Mouse (Mus musculus): ENCODE data around the gene Hk1.
A peak's percentile ranks its signal among the peaks of the same experiment; 100 is the strongest.

Gene Hk1

DNA sequence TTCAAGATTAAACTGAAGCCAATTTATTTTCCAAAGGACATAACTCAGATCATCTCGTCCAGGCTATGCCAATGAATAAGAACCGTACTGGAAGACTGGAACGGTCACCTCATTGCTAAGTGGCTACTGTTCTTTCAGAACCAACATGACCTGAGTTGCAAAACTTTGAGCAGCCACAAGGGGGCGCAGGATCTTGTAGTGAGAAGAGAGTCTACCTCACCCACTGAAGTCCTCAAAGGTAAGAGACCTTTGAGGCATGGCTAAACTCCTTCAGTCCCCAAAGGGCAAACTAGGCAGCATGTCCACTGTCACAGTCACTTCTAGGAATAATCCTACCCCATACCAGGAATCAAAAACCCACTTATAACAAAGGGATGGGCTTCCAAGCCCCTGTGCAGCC lies 104.5 kb downstream of the Hk1 start:
- peak; percentile 61 to 76 for DNase-seq (ENCODE audit: low spot score in 2 of 2)

DNA sequence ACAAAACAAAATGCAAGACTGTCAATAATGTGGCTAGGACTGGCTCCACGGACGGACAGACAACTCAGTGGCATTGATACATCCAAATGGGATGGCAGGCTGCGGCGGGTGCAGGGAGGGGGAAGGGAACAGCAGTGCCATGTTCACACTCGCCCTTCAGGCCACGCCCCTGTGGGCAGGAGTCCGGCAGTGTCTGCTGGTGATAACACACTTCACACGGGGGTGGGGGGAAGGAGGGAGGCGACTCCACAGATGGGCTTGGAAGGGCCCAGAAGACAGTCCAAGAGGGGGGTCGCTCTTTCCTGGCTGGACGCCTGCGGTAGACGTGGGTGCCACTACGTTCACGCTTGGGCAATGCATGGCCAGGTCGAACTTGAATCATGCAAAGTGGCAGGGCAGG lies 110.4 kb downstream of the Hk1 start:
- no peak for DNase-seq (ENCODE audit: low spot score in 2 of 2)

DNA sequence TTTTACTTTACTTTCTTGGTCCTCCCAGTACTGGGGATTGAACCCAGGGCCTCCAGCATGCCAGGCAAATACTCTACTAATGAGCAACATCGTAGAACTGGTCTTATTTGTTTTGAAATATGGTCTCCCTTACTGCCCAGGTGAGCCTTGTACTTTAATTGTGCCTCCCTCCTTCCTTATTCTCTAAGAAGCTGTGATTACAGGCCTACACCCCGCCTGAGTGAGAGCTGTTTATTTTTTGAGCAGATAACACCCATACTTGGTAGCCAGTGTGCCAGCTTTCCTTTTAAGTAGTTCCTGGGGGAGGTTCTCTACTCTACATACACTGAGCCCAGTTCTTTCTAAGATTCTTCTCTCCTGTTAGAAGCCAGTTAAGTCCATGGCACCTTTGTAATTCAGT lies 115.4 kb downstream of the Hk1 start:
- DNase-seq (ENCODE audit: low spot score in 2 of 2): no peak

DNA sequence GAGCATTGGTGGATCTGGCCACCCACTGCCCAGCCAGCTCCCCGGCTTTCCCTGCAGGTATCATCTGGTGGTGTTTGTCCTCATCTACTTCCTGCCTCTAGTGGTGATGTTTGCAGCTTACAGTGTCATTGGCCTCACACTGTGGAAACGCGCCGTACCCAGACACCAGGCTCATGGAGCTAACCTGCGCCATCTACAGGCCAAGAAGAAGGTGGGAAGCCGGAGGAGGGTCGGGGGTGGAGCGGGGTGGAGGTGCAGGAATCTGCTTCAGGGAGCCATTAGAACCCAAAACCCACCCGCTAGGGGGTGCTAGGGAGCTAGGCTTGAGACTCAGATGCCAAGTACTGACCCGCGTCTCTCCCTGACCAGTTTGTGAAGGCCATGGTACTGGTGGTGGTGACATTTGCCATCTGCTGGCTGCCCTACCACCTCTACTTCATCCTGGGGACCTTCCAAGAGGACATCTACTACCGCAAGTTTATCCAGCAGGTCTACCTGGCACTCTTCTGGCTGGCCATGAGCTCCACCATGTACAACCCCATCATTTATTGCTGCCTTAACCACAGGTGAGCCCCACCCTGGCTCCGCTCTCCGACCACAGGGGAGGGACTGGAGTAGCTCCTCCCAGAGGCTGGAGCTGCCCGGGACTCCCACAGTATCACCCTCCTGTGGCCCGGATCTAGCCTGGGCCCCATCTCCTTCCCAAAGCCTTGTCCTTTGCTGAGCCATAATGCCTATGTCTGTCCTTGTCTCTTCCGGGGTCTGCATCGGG lies 118.4 kb downstream of the Hk1 start:
- no peak for DNase-seq (ENCODE audit: low spot score in 2 of 2)

DNA sequence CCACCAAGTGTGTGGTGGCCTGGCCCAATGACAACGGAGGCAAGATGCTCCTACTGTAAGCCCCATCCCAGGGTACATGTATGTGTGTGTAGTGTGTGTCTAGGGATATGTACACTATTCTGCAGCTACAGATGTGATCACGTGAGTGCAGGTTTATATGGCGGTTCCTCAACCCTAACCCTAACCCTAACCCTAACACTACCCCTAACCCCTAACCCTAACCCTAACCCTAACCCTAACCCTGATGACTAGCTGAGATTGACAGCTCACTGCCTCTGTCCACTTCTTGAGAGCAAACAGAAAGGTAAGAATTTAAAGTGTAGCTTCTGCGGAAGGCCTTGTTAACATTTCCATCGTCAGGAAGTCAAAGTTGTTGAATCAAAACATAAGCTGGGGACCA lies 121.4 kb downstream of the Hk1 start:
- DNase-seq (ENCODE audit: low spot score in 2 of 2): no peak

DNA sequence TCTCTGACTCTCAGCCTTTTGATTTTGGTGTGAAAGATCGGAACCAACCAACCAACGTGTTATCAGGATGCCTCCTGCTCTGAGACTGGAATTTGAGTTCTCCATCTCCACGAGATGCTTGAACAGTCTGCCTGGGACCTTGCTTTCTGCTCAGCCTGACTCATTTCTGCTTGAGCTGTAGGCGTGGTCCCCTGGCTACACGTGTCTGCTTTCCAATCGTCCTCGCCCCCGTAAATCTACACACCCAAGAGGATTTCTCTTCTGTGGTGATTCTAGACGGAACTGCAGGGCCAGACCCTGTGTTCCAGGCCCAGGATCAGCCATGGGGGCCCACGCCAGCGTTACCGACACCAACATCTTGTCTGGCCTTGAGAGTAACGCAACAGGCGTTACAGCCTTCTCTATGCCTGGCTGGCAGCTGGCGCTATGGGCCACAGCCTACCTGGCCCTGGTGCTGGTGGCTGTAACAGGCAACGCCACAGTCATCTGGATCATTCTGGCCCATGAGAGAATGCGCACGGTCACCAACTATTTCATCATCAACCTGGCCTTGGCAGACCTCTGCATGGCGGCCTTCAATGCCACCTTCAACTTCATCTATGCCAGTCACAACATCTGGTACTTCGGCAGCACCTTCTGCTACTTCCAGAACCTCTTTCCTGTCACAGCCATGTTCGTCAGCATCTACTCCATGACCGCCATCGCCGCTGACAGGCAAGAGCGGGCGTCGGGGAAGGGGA lies 127.0 kb downstream of the Hk1 start:
- DNase-seq (ENCODE audit: low spot score in 2 of 2): no peak

DNA sequence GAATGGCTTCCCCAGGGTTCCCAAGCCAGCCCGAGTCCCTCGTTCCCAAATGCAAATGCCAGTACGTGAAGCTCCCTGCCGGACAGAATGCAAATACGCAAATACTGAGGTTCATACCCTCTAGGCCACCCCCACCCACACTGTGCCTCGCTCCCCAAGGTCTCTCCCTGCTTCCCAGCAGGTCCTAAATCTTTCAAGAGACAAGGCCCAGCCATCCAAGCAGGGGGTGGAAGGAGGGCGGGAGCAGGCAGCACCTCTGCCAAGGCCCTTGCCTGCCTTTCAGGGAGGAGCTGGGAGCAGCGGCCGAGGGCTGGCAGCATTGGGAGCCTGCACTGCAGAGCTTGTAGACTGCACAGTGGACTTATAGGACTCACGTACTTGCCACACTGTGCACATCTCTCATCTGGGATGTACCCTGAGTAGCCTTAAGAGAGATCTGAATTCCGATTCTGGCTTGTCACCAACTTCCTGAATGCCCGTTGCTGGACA lies 127.7 kb downstream of the Hk1 start, which contains the start of gene Tacr2:
TSS of gene Tacr2 (plus strand) at position 439 of the 489 bp plus-strand sequence.
- DNase-seq (ENCODE audit: low spot score in 2 of 2): no peak

DNA sequence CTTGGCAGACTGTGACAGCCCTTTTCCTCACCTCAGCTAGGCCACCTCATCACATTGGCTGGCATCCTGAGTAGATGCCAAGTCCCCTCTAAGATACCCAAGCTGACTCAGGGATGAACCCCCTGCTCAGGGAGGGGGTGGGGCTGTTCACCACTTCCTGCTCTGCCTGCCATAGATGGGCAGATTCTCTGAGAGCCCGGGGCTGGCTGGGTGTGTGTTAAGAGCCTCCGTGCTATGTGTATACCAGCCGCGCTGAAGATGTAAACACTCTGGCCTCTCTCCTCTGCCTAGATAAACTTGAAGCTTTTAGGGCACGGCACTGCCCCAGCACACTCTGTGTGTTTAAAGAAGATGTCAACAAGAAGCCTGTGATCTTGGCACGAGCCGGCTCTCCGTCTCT lies 131.9 kb downstream of the Hk1 start:
- DNase-seq (ENCODE audit: low spot score in 2 of 2): no peak

DNA sequence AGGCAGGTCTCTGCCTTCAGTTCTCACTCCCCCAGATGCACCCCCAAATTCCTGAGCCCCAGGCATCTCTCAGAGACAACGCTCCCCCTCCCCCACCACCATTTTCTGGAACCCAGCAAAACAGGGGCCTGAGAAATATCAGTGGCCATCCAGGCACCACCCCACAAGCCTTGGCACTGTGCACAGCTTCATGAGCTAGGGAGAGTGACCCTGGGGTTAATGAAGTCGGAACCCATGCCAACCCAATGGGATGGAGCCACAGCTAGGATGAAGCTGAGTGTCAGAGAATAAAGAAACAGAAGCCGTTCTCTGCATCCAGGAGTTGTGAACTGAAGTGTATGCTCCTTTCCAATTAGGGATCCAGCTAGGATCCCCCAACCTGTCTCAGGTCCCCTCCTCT lies 132.6 kb downstream of the Hk1 start:
- no peak for DNase-seq (ENCODE audit: low spot score in 2 of 2)

DNA sequence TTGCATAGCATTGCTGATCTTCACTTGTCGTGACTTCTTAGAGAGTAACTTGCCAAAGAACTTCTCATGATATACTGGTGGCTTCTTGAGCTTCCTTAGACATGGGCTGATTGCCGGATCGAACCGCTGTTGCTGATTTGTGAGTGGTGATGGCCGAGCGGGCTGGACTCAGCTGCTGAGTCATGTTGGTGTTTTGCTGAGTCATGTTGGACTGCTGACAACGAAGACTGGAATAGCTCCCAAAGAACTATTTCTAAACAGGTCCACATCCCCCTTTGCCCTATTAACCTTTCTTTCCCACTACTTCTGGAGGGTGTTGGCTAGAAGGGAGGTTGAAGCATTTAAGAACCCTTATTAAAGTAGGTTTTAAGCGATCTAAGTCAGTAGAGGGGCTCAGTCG lies 135.6 kb downstream of the Hk1 start:
- DNase-seq (ENCODE audit: low spot score in 2 of 2): no peak

DNA sequence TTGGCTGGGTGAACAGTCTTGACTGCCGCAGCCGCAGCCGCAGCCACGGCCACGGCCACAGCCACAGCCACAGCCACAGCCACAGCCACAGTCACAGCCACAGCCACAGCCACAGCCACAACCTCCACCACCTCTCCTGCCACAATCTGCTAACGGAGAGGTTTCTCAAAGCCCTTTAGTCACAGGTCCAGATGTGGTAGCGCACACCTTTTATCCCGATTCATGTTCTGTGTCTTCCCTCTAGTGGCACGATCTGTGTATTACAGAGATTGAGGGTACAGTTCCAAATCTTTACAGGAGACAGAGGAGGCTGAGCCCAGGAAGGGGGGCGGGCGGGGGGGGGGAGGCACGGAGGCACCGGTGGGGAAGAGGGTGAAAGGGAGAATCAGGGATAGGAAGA lies 136.8 kb downstream of the Hk1 start:
- no peak for DNase-seq (ENCODE audit: low spot score in 2 of 2)

DNA sequence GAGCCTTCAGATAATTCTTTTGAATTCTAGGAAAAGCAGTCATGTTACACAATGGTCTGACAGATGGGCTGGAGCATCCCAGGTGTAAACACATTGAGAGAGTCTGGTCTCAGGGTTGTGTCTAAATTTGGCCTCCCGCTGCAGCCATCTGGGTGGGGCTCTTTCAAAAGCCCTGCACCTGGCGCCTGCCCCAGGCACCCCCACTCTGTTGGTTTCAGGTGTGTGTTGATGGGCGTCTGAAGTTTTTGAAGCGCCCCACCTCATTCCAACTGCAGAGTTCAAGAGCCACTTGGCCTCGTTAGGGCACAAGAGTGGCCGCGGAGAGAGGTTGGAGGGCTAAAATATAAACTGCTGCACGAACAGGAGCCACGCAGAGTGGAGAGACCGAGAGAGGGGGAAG lies 137.3 kb downstream of the Hk1 start:
- DNase-seq (ENCODE audit: low spot score in 2 of 2): no peak

DNA sequence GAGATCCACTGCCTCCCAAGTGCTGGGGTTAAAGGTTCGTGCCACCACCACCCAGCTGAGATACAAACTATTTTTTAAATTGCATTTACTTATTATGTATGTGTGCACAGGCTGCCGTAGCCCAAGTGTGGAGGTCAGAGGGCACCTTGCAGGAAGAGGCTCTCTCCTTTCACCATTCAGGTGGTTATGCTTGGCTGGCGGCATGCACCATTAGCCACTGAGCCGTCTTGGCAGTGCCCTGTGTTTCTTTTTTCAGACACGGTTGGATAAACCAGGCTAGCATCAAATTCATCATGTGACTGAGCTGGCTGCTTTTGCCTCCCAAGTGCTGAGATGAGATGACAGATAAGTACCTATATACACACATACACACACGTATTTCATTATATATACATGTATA lies 140.4 kb downstream of the Hk1 start:
- no peak for DNase-seq (ENCODE audit: low spot score in 2 of 2)

DNA sequence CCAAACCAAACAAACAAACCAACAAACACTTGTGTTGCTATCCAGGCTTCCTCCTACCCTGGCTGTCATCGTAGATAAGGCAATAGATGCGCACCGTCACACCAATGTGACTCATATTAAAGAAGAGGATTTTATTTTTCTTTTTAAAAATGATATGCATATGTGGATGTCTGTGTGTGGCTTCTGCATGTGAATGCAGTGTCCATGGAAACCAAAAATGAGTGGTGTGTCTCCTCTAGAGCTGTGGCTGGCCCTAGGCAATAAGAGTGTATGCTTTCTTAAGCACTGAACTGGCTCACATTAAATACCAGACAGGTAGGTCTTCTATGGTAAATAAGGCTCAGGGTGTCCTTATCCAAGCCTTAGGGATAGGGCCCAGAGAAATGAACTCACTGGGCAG lies 141.0 kb downstream of the Hk1 start:
- DNase-seq (ENCODE audit: low spot score in 2 of 2): no peak

DNA sequence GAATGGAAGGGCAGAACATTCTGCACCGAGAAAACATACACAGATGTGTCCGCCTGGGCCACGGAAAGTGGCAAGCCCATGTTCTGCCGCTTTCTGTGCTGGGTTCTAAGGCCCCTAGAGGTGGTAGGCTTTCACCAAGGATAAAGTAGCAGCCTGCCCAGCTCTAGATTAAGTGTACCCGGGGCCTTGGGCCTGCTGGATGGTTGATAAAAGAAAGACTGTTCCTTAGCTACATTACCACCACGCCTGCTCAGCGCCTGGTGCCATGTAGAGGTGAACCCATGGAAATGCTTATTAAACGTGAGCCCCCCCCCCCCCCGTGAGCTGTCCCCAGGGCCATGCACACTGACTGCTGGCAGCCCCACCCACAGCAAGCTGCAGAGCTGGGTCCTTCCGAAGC lies 142.5 kb downstream of the Hk1 start:
- DNase-seq (ENCODE audit: low spot score in 2 of 2): no peak

DNA sequence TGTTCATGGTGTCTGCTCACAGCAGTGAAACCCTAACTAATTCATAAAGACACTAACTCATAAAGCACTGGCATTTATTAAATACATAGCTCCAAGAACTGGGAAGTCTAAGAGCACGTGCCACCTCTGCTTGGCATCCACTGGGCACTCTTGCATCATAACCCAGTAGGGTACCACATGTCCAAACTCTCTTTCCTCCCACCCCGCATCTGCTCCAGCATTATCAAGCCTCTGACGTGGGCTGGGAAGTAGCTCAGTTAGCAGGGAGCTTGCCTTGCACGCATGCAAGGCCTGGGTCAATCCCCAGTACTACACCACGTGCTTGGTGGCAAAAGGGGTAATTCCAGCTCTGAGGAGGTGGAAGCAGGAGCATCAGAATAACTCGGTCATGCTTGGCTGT lies 143.5 kb downstream of the Hk1 start:
- DNase-seq (ENCODE audit: low spot score in 2 of 2): no peak

DNA sequence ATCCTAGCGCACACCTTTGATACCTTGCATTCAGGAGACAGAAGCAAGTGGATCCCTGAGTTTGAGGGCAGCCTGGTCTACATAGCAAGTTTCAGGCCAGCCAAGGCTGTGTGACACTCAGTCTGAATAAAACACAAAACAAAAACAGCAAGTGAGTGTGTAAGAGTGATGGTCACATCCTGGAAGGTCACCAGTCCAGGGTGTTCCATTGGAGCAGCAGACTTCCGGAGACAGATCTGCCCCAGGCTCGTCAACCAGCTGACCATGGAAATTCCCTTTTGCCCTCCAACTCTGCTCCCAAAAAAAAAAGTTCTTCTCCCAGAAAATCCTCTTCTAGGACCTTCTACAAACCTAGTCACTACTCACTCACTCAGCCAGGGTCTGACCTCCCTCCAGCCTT lies 147.9 kb downstream of the Hk1 start:
- no peak for DNase-seq (ENCODE audit: low spot score in 2 of 2)

DNA sequence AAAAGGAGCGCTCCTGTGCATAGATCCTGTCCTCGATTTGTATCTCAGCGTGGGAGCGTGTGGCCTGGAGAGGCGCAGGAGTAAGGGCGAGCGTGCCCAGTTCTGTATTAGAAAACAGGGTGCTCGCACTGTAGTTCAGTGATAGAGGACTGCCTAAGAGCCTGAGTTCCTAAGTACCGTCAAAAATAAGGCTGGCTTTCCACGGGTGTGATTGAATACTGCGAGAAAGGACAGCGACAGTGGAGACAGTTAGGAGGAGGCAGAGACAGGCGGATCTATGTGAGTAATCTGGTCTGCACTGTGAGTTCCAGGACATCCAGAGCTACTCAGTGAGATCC lies 148.3 kb downstream of the Hk1 start:
- DNase-seq (ENCODE audit: low spot score in 2 of 2): no peak

DNA sequence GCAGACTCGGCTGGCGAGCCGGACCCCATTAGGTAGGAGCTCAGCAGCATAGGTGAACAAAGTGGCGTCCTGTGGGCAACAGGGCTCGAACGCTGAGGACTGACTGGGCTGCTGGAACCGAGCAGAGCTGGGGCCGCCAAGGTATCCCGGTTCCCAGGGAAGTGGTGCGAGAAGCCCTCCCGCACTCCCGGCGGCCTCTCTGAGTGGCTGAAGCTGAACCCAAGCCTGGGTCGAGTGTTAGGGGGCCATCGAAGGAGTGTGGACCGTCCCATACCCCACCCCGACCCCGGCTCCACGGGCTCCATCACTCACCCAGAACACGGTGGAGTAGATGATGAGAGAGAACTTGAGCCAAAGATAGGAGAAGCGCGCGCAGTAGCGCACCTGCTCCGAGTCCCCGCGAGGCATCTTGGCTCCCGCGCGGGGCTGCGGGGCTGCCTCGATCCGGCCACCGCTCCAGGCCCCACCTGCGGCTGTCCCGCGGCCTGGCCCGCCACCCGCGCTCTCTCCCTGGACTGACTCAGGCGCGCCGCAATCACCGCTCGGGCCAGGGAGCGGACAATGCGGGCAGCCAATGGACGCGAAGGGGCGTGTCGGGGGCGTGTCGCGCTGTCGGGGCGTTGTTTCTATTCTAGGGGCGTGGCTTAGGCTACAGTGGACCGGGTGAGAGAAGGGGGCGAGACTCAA lies 148.9 kb downstream of the Hk1 start, which contains the start of gene Tspan15:
TSS of gene Tspan15 (minus strand) at position 544 of the 687 bp plus-strand sequence.
- DNase-seq (ENCODE audit: low spot score in 2 of 2): peak; percentile 92 to 96

DNA sequence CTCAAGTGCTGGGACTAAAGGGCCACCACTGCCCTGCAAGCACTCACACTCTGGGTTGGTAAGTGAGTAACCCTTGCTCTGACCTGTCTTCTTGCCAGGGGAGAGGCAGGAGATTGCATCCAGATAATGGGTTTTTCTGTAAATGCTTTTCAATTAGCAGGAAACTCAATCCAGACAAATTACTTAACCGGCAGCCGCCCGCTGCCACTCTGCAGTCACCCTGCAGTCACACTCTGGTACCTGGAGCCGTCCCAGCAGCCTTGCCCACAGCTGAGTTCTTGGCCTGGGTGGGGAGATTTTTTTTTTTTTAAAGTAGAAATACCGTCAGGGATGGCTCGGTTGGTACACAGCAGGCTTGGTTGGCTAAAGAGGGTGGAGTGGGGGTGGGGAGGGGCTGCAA lies 151.6 kb downstream of the Hk1 start:
- DNase-seq (ENCODE audit: low spot score in 2 of 2): no peak

DNA sequence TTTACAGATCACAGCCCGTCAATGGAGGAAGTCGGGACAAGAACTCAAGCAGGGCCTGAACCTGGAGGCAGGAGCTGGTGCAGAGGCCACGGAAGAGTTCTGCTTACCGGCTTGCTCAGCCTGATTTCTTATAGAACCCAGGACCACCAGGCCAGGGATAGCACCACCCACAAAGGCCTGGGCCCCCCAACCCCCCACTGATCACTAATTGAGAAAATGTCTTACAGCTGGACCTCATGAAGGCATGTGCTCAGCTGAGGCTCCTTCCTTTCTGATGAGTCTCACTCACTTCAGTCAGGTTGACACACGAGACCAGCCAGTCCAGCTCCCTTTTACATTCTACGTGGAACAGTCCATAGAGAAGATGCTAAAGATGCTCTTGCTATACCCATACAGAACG lies 153.9 kb downstream of the Hk1 start:
- DNase-seq (ENCODE audit: low spot score in 2 of 2): no peak

DNA sequence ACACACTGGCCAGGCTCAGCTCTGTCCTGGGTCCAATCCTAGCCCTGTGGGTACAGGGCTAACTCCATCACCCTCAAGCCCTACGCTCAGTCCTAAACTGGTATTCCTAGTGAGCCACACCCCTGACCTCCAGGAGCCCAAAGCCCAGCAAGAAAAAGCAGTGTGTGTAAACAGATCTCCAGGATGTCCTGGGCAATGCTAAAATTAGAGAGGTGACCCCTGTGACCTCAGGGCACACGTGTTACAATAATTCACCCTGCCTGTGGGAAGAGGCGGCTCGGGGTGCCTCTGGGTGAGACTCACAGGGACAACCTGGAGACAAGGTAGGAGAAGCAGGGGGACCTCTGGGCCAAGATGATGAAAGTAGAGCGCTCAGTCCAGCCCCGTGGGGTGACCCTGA lies 155.5 kb downstream of the Hk1 start:
- no peak for DNase-seq (ENCODE audit: low spot score in 2 of 2)

DNA sequence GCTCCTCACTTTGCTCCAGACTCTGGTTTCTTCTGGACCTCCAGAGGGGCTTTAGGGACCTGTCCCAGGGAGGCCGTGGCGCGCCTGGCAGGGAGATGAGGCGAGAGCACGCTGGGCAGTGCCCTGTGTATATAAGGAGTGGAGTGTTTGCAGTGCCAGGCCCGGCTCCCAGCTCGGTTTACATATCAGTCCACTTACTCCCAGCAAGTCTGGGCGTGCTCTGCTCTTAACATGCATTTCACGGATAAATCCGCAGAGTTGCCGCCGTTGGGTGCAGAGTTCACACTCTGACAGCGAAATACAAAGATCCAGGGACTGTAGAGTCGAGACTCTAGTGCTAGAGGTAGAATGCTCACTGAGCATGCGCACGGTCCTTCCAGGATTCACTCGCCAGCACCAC lies 156.9 kb downstream of the Hk1 start:
- DNase-seq (ENCODE audit: low spot score in 2 of 2): peak in 1 of 2 experiments; percentile 55

All from urinary bladder, adult 18-20 months (tissue).